Mouse (Mus musculus): ENCODE results near the gene Dtl.

Dtl gene

GRCm38 (mm10) chr1:191575458-191576247, at the start of gene Dtl, which contains the start of gene Ints7:
Gene Dtl (minus strand): TSS chr1:191575544.
Gene Ints7 (plus strand): TSS chr1:191575636.
- peak; percentile 99 for DNase-seq (ENCODE audit: low read depth, low spot score)

- no peak for DNase-seq (ENCODE audit: low read depth, low spot score)
Observed at GRCm38 (mm10) chr1:191625026-191625425, 49.7 kb upstream of the Dtl start.

DNA sequence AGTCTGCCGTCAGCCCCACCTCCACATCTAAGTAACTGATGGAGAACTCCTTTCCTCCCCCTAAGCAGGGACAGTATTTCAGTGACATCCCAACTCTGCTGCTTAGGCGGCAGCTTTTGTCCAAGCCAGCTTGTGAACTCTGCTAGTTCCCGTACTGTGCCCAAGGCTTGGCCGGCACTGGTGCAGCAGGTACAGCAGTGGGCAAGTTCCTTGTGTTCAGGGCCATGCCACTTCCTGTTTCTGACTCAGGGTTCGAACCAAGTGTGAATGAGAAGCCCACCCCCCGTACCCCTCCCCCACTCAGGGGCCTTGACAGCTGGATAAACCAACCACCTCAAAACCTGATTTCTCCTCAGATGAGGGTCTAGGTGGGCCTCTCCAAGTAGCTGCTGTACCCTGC, 49.1 kb upstream of the Dtl start:
- DNase-seq (ENCODE audit: low read depth, low spot score), result no peak

- no peak for DNase-seq (ENCODE audit: low read depth, low spot score)
Observed at GRCm38 (mm10) chr1:191622801-191623200, 47.5 kb upstream of the Dtl start.

DNA sequence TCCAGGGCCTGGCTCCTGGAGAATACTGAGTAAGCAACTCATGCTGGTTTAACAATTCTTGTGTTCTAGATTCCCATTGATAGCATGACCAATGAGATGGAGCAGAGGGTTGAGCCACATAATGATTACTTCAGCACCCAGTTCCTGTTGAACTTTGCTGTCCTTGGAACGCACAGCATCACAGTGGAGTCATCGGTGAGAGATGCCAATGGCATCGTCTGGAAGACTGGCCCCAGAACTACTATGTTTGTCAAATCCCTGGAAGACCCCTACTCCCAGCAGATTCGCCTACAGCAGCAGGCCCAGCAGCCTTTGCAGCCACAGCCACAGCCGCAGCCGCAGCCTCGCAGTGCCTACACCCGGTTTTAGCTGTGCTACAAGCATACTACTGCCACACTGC, 45.8 kb upstream of the Dtl start:
- no peak for DNase-seq (ENCODE audit: low read depth, low spot score)

DNA sequence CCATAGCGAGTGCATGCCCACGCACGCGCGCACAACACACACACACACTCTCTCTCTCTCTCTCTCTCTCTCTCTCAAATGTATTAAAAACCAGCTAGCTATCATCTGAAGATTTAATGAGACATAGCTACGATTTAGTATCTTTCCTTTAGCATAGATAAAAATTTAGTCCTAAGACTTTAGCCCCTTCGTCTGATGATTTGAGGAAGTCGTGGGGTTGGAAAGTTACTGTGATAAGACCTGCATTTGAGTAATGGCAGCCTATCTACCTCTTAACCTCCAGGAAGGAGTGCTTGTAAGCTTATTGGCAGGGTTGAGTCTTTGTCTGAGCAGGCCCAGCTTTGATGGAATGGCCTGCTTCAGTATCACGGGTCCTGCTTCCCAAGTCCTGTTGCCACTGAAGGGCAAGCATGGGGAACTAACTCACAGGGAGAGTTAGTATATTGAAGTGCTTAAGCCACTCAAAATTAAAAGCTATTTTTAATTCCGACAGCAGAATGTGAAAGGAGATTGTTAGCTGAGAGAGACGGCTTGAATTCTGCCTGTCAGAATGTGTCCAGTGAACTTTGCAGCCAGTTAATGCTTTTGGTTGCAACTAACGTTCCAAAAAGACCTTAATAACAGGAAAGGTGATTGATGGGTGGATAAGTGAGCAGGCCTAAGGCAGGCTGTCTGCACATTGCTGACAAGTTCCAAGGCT, 42.9 kb upstream of the Dtl start:
- no peak for DNase-seq (ENCODE audit: low read depth, low spot score)

GRCm38 (mm10) chr1:191617589-191617988, 42.2 kb upstream of the Dtl start:
- no peak for DNase-seq (ENCODE audit: low read depth, low spot score)

- no peak for DNase-seq (ENCODE audit: low read depth, low spot score)
Observed at GRCm38 (mm10) chr1:191616245-191616644, 40.9 kb upstream of the Dtl start.

DNA sequence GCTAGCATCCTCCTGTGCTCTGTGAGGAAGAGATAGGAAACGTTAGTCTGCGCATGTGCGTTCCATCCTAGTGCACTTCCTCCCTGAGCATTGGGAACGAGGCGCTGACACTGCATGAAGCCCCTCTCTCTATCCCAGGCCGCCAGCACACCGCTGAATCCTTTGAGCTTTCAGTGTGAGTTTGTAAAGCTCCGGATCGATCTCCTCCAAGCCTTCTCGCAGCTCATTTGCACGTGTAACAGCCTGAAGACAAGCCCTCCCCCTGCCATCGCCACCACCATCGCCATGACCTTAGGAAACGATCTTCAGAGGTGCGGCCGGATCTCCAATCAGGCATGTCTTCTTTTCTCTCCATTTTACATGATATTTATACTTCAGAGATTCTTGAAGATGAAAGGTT, 37.5 kb upstream of the Dtl start:
- DNase-seq (ENCODE audit: low read depth, low spot score), result no peak

DNA sequence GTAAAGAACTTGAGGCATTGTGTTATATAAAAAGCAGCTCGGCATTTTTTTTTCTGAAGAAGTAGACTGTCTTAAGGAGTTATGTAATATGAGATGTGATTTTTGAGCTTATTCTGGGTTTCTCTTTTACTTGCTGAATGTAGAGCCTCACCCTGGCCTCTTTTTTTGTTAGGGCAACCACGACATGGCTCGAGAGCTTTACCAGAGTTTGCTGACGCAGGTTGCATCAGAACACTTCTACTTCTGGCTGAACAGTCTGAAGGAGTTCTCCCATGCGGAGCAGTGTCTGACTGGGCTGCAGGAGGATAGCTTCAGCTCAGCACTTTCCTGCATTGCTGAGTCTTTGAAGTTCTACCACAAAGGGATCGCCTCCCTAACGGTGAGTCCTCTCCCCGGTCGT, 36.3 kb upstream of the Dtl start:
- no peak for DNase-seq (ENCODE audit: low read depth, low spot score)

DNA sequence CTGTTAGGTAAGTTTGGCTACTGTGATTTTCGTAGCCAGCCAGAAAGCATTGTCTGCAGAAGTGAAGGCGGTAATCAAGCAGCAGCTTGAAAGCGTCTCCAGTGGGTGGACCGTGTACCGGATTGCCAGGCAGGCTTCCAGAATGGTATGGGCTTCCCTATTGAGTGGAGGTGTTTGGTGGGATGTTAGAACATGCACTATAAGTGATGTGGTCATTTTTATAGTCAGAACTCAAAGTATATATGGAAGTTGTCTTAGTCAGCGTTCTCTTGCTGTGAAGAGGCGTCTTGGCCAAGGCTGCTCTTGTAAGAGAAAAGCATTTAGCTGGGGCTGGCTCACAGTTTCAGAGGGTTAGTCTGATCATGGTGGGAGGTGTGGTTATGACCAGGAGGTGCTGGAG, 35.0 kb upstream of the Dtl start:
- DNase-seq (ENCODE audit: low read depth, low spot score), result no peak

DNA sequence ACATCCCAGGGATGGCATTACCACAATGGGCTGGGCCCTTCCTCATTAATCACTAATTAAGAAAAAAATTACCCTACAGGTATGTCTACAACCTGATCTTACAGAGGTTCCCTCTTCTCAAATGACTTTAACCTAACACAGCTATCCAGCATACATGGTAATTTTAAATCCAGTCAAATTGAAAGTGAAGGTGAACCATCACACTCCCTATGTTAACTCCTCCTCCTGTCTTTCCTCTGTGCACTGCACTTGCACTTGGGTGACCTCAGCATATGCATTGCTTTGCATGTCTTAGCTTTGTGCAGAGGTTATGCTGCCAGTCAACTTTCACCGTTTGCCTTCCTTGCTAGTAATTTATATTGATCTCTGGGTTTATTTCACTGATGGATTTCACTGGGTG, 34.2 kb upstream of the Dtl start:
- DNase-seq (ENCODE audit: low read depth, low spot score), result no peak

DNA sequence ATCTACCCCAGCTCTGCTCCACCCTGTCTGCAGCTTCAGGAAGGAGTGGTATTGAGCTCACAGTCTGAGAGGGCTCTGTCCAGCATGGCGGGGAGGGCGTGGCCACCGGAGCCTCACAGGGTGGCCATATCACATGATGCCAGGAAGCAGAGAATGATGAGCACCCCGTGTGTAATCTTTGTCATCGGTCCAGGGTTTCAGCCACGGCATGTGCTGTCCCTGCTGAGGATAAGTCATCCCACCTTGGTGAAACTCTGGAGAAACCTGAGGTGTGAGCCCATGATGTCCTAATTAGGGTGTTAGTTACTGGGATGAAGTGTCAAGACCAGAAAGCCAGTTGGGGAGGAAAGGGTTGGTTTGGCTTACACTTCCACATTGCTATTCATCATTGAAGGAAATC, 33.7 kb upstream of the Dtl start:
- no peak for DNase-seq (ENCODE audit: low read depth, low spot score)

DNA sequence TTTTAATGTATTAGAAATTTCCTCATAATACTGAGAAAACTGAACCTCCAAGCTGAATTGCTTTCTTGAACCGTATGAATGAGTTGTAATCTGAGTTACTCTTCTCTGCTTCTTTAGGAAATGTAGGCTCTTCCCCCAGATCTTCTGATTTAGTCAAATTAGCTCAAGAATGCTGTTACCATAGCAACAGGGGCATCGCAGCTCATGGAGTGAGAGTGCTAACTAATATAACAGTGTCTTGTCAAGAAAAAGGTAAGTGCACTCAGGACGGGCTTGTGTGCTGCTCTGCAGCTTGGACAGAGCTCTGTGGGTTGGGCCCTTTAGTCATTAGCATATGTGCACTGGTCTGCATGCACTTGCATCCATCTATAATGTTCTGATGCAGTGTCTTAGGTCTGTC, 29.3 kb upstream of the Dtl start:
- no peak for DNase-seq (ENCODE audit: low read depth, low spot score)

DNA sequence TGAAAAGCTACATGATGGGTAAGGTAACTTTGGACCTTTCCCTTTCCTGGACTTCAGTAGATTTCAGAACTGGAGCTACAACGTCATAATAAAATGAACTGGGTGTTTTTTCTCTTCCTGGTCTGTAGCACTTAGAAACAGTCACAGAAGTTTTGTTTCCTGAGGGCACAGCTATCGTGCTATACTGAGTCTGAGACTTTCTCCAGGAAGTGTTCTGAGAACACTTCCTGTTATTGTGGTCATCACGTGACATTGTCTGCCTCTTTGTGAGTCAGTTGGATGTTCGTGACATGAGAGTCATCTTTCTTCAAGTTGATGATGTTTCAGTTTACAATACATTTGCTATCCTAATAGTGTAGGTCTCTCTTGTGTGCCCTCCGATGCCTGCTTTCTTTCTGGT, 23.9 kb upstream of the Dtl start:
- no peak for DNase-seq (ENCODE audit: low read depth, low spot score)

- DNase-seq (ENCODE audit: low read depth, low spot score), result no peak
Observed at GRCm38 (mm10) chr1:191596076-191596475, 20.7 kb upstream of the Dtl start.

DNA sequence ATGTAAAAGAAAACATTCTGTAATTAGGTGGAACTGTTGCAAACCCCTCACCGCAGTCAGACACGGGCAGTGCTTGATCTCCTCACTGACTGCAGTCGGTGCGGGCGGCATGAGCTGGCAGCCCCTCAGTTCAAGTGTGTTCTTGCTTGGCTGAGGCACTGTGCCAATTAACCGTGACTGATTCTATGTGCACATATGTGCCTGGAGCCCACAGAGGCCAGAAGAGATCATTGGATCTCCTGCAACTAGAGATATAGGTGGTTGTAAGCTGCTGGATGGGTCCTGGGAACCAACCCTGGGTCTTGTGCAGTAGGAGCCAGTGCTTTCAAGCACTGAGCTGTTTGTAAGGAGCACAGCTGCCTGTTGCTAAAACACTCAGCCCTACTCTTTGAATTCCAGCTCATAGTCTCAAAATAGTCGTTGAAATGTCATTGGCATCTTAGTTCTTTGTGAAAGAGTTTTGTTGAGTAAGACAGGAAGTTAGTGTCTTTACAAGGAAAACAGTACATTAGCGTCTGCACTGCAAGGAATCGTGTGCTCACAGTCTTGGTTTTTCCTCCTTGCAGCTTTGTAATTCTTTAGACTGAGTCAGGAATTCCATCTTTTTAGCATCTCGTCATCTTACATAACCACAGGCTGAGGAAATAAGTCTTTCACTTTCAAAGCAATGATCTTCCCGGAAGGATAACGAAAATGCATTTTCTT, 16.8 kb upstream of the Dtl start:
- DNase-seq (ENCODE audit: low read depth, low spot score), result no peak

GRCm38 (mm10) chr1:191588749-191589148, 13.4 kb upstream of the Dtl start:
- DNase-seq (ENCODE audit: low read depth, low spot score), result no peak

DNA sequence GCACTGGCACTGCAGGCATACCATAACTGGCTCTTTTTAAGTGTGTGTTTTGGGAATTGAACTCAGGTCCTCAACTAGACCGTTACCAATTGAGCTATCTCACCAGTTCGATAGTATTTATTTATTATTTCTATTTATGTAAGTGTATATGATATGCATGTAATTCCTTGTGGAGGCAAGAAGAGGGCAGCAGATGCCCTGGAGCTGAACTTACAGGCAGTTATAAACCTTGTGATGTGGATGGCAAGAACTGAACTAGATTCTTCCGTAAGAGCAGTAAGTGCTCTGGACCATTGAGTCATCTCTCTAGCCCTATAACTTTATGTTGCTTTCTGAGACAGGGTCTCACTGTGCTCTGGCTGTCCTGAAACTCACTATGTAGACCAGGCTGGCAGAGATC, 11.7 kb upstream of the Dtl start:
- no peak for DNase-seq (ENCODE audit: low read depth, low spot score)

DNA sequence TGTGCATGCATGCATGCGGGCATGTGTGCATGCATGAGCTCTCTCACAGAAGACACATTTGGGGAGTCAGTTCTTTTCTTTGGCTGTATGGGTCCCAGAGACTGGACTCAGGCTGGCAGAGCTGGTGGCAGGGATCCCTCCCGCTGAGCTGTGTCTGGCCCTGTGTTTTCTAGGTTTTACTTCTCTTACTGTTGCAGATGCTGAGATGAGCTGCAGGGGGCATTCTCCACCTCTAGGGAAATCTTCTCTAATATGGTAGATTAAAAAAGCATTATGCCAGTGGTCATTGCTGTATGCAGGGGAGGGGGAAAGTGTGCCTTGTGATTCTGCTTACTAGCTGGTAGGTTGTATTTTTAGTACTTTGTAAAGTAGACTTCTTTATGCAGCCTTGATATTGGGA, 10.4 kb upstream of the Dtl start:
- DNase-seq (ENCODE audit: low read depth, low spot score), result no peak

- no peak for DNase-seq (ENCODE audit: low read depth, low spot score)
Observed at GRCm38 (mm10) chr1:191584483-191584882, 9.1 kb upstream of the Dtl start.

GRCm38 (mm10) chr1:191583836-191584235, 8.5 kb upstream of the Dtl start:
- DNase-seq (ENCODE audit: low read depth, low spot score), result no peak

- no peak for DNase-seq (ENCODE audit: low read depth, low spot score)
Observed at GRCm38 (mm10) chr1:191581641-191582040, 6.3 kb upstream of the Dtl start.

All from forelimb bud, embryonic 11.5 days (tissue).